Mouse (Mus musculus): ENCODE measurements around the gene Rasgrf2. TPM values are rescaled to one million over a fixed set of nuclear protein-coding genes. Genes with fewer than 3 reads are reported as not detected.

The Rasgrf2 gene
- total RNA-seq, 2 experiments from 2014 or later, result 6.0 to 6.9 TPM

DNA sequence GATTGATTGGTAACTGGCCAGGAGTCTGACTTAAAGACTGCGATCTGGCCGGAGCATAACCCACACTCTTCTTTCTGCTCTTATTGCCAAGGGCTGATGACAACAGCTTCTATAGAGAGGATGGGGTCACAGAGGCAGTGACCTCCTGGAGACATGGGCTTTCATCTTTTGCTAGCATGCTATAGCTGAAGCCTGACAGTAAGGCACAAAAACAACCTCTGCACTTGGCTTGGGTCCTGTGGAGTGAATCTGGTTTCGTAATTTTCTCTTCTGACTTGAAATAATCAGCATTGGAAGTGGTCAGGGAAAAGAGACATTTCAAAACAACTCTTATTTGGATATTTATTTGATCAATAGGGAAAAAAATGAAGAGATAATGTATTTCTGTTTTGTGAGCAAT is 160.2 kb downstream of the Rasgrf2 start:
- DNase-seq (ENCODE audit: low spot score), result no peak
- intact Hi-C loops (cut with DNase I), result no loop called here

DNA sequence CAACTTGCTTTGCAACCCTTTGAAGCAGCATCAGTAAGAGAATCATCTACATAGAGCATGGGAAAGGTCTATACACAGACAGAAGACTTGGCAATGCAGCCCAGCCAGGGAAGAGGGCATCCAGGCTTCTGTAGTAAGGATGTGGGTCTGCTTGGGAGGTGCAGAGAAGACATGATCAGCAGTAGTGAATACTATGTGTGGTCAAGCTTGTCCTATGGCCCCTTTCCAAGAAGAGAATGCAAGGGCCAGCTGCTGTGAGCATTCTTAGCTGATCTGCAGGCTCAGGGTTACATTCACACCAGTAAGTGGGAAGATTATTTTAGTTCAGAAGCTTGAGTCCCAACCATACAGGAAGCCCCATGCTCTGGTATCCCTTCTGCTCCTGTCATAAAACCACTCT is 175.0 kb downstream of the Rasgrf2 start:
- intact Hi-C loops (cut with DNase I), result no loop called here

DNA sequence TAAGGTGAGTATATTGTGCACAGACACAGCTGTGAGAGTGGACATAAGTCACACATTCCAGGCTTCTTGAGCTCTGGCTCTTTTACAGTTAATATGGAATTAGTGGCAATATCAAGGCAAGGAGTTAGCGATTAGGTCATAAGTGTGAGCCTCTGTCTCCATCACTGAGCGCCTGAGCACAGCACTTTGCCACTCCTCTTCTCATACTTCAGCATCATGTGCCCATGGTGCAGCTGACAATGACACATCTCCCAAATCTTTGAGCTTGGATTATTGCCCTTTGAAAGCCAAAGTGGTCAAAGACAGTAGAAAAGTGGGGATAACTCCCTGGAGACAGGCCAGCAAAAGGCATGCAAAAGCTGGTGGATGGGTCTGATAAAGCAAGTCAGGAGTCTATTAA is 175.8 kb downstream of the Rasgrf2 start:
- DNase-seq (ENCODE audit: low spot score), result no peak
- intact Hi-C loops (cut with DNase I), result no loop called here

More for the DNA sequence above, 175.0 kb downstream of the Rasgrf2 start:
- DNase-seq (ENCODE audit: low spot score), result no peak

DNA sequence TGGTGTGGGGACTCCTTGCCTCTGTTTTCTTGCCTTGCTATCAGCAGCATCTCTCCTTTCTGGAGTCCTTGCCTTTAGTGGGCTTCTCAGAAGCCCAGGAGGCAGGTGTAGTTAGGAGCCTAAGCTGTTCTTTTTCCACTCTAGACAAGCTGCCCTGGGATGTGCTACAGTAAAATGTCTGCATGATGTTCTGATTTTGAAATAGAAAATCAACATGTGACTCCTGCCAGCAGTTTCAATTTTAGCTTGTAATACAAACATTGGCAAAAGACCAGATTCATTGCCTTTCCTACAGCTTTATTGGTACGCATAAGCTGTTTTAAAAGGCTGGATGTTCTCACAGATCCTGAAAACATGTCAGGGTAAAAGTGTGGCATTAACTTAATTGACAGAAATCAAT is 176.3 kb downstream of the Rasgrf2 start:
- intact Hi-C loops (cut with DNase I), result no loop called here

DNA sequence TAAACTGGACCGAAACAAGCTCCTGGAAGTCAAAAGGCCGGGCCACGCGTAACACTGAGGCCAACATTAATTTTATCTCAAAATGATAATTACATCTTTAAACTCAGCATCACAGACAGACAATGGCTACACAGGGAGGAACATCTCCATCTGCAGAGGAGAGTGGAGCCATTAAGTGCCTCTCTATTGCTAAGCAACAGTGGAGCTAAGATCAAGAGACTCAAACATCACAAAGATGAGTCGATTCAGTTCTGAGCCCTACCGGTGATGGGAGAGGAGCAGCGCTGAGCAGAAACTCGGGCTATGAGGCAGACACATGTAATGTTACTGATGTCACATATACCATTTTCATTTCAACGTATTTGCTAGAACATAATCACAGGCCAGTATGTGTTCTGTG is 191.3 kb downstream of the Rasgrf2 start:
- no peak for DNase-seq (ENCODE audit: low spot score)
- intact Hi-C loops (cut with DNase I), result no loop called here

More for the DNA sequence above, 176.3 kb downstream of the Rasgrf2 start:
- DNase-seq (ENCODE audit: low spot score), result no peak

DNA sequence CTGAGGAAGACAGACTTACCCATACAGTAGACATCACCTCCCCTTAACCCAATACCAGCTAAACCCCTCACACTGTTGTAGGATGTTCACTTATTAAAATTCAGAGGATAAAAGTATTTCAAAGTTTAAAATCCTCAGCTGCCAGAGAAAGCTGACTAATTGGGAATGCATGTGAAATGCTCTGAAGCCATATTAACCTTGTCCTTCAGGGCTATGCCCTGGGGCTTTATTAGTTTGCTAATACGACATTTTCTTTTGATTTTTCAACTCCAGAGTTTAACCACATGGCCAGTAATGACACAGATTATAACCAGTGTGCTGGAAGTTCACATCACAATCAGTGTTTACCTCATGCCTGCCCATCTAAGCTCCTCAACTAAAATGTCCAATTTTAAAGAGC is 192.6 kb downstream of the Rasgrf2 start:
- no peak for DNase-seq (ENCODE audit: low spot score)
- intact Hi-C loops (cut with DNase I), result no loop called here

DNA sequence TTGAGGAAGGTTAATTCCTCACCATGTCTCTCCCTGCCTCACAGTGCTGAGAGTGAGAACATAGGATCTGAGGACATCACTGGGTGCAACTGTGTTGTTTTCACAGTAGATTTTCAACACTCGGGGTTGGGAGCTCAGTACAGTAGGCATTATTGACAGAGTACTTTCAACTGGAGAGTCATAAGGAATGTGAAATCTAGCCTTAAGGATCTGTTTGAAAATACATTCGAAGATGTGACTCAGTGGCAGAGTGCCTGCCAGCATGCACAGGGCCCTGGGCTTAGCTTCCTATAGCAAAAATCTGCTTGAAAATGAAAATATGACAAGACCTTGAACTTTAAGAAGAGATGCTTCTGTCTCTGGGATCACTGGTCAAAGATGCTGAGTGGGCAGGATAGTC is 194.2 kb downstream of the Rasgrf2 start:
- intact Hi-C loops (cut with DNase I), result no loop called here
- no peak for DNase-seq (ENCODE audit: low spot score)

DNA sequence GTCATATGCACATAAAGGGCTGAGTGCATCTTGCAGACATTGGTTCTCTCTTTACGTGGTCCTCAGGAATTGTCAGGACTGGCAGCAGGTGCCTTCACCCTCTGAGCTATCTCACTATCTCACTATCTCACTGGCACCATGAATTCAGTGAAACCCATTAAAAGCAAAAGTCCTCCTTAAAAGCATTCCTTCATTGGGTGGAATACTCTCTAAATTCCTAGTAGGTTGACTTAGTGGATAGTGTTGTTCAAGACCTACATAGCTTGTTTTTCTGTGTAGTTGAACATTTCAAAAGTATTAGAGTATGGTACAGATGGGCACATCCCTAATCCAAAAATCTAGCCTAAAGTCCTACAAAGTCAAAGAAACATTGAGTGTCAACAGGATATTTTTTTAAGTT is 199.3 kb downstream of the Rasgrf2 start:
- intact Hi-C loops (cut with DNase I), result no loop called here
- DNase-seq (ENCODE audit: low spot score), result no peak

DNA sequence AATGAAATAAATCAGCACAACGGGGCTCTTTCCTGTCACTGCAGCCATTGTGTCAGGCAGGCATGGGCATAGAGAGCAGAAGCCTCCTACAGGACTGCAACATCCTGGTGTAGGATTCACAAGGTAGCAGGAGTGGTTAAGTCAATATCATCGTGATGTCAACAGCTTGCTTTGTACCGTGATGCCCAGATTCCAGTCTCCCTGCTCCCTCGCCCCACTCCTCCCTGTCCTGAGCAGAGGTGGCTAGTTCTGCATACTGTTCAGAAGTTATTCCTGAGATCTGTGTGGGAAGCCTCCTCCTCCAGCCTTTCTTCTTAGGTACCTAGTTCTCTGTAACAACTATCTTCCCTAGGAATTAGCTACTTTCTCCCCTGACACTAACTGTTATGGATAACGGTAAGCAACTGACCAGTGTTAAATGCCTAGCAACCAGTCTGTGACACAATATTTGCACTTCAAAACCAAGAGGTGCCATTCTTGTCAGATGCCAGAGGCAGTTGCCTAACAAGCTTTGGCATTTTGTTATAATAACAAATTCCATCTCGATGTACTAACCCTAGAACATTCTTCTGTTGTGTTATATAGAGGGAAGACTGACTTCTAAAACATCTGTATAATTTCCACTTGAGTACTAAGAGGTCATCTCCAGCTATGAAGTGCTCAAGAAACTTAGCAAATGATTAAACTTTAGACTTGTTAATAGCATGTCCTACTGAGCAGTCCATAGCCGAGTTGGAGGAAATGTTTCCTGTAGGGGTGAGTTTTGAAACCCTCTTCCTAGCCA is 201.3 kb downstream of the Rasgrf2 start:
- intact Hi-C loops (cut with DNase I), result no loop called here

DNA sequence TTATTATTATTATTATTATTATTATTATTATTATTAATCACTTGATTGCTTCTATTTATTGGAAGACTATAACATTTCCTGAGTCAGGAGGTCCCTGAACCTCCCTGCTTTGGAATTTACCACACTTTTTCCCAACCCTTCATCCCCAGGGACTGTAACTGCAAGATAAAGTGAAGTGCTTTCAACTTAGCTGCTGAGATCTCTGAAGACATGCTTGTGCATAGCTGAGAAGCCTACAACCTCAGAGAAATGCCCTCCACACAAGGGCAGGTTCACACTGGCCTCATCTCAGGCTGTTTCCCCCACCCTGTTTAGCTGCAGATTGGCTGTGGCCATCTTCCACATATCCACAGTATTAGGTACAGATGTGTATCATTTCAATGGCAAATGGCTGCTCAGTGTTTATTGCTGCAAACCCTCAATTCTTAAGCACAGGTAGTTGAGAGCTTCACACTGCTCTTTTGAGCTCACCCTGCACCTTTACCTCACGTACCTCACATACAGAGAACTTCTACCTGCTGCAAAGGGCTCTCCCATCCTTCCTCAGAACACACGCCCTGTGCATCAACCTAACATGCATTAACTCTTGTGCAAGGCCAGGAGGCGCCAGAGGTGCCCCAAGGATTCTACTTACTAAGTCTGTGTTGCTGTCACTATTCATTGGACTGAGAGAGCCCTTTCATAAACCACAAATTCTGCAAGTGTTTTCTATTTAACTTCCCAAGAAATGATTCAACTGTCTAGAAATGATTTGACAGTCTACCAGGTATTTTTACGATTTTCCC is 202.7 kb downstream of the Rasgrf2 start:
- intact Hi-C loops (cut with DNase I), result no loop called here
- no peak for DNase-seq (ENCODE audit: low spot score)

More for the DNA sequence above, 201.3 kb downstream of the Rasgrf2 start:
- no peak for DNase-seq (ENCODE audit: low spot score)

DNA sequence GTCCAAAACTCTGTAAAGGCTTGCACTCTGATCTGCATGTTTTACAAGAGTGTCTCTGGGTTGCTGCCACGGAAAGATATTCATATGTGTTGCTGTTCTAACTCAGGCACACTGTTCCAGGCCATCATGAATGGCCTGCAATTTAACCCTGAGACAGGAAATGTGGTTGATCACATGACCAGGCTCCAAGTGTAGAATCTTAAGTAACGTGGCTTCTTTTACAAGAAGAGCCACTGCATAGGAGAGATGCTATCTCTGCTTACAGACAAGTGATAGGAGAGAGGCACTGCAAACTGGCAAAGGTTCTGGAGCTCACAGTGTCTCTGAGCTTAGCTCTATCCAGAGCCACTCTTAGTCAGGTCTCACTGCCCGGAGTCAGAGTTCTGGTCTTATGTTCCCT is 210.4 kb downstream of the Rasgrf2 start:
- DNase-seq (ENCODE audit: low spot score), result no peak
- intact Hi-C loops (cut with DNase I), result no loop called here

DNA sequence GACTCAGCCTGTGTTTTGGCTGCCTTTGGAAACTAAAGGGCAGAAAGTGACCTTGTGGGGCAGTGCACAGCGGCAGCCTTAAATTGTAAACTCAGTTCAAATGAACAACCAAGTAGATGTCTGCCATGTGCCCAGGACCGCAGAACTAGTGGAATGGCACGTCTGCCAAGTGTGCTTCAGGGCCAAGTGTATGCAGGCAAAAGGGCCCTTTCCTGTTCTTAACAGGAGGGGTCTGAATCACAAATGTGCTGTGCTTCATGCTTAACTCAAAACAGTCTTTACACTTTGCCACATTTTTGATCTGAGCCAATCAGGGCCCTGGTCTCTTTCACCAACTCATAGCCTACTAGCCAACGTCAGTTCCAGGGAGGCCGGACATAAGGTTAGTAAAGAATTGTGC is 212.7 kb downstream of the Rasgrf2 start:
- no peak for DNase-seq (ENCODE audit: low spot score)

DNA sequence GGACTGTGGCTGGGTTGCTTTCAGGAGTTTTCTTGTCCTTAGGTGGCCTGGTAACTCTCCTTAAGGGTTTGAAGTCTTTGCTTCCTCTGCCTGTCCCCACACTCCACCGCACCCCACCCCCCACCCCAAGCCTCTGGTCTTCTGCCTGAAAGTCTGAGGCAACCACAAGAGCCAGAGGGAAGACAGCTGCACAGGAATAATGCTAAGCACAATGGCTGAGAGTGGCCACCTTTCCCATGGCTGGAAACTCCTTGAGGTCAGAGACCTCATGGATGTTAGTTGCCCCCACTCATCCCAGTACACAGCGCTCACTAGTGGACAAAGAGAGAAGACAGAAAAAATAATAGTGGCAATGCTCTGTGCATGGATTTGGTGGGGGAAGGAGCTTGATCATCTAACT is 213.6 kb downstream of the Rasgrf2 start:
- intact Hi-C loops (cut with DNase I), result no loop called here
- DNase-seq (ENCODE audit: low spot score), result no peak

More for the DNA sequence above, 212.7 kb downstream of the Rasgrf2 start:
- intact Hi-C loops (cut with DNase I), result no loop called here

DNA sequence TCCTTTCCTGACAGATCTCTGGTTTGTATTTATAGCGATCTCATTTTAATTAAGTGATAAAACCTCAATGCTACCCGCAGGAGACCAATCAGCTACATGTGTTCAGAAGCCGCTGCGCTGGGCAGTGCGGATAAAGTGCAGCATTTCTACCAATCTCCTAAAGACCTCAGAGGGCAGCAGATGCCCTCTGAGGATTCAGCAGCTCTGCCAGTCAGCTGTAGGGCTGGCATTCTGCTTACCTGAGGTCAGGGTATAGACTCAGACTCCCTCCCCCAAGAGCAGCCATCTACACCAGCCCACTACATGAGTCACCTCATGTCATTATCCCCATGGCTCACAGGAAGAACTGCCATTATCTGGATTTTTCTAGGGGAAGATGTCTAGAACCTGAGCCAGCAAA is 215.1 kb downstream of the Rasgrf2 start:
- intact Hi-C loops (cut with DNase I), result no loop called here
- no peak for DNase-seq (ENCODE audit: low spot score)

DNA sequence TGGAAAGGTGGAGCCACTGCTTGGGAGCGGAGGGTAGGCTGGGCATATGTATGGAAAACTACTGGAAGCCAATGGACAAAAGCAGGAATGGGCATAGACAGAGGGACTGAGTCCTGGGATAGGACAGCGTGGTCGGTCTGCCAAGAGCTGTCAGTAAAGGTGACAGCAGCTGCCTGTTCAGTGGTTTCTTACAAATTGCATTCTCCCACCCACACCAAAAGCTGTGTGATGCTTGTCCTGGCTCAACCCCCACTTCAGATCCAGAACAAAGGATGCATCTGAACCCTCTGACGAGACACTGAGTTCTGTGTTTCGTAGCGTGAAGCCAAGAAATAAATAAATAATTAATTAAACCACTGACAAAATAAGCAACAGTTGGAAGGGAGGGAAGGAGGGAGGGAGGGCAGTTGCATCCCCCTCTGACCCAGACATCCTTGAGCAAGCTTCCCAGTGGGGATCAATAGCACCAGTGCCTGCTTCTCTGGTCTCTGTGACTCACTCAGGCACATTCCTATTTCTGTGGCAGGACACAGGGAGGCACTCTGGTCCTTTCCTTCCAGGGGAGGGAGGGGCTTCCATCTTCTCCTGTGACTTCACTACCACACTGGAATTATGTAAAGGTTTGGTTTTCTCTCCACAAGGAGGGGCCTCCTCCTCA is 215.7 kb downstream of the Rasgrf2 start:
- no peak for DNase-seq (ENCODE audit: low spot score)
- intact Hi-C loops (cut with DNase I), result no loop called here

DNA sequence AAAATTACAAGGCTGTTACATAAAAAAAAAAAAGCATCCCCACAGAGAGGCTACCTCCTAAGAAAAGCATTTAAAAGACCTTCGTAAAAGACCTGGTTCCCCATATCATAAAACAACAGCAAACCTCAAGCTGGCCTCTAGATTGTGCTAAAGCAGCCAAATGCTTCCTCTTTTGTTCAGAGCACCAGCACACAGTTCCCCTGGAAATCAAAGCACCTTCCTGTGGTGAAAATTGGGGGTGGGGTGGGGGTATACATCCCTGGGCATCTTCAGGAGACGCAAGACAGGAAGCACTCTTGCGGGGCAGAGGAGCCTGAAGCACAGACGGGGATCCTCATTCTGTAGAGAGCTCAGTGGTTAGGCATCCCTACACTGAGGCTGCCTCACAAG is 216.3 kb downstream of the Rasgrf2 start:
- intact Hi-C loops (cut with DNase I), result no loop called here
- DNase-seq (ENCODE audit: low spot score), result no peak

DNA sequence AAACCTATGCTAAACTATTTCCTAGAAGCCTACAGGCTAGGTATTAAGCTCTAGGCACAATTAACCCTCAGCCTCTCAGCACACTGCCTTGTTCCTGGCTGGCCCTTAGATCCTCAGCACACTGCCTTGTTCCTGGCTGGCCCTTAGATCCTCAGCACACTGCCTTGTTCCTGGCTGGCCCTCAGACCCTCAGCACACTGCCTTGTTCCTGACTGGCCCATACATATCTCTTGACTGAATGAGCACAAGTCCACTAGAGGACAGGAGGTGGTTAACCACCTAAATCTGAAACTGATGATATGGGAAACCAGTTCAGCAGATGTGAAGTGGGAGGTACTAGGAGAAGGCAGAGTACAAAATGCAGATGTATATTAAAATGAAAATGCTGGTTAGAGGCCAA is 219.8 kb downstream of the Rasgrf2 start:
- intact Hi-C loops (cut with DNase I), result no loop called here
- DNase-seq (ENCODE audit: low spot score), result no peak

DNA sequence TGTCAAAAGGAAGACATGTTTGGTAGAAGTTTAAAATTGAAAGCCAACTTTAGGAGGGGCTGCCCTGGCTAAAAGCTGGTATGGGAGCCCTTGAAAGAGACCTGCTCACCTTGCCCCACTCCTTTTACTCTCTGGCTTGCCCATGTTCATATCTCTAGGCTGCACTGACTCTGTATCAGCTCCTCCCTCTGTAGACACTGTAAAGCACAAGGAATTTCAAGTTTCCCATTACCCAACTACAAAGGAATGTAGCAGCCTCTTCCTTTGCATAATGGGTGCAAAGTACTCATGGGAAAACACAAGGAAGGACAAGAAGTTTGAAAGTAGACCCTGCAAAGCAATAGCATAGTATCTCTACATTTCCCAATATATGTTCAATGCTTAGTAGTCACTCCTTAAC is 220.2 kb downstream of the Rasgrf2 start:
- intact Hi-C loops (cut with DNase I), result no loop called here

DNA sequence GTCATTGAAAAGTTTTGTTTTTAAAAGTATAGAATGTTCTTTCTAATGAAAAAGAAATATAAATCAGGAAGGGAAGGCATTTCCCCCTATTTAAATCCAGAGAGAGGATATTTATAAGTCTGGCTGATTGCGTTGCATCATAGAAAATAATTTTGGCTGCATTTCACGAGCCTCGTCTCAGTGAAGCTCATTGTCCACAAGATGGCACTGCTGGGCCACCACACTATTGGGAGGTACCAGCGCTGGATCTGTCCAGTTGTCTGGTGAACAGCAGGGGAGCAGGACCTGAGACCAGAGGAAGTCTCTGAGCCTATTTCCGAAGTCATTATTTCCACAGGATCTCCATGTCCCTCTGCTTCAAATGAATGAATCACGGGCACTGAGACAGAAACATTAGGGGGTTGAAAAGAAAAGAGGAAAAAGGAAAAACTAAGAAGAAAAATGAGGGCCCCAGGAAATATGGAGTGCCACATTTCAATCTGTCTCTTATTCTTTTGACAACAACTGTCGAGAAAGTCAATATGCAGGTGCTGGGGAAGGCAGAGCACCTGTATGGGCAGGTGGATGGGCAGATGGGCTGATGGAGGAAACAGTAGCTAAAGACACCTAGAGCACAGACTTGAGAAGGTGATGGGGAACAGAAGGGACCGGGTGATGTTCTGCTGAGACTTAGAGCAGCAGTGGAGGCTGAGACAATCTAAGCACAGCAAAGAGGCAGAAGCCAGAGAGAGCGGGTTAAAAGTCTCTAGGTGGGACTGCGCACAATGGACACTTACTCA is 223.1 kb downstream of the Rasgrf2 start:
- peak; percentile 26 for DNase-seq (ENCODE audit: low spot score)
- intact Hi-C loops (cut with DNase I), result loop anchor here (2.0 kb wide), 1 partner anchor 576 kb away; the partner anchor contains the start of gene Fam151b

More for the DNA sequence above, 220.2 kb downstream of the Rasgrf2 start:
- no peak for DNase-seq (ENCODE audit: low spot score)

DNA sequence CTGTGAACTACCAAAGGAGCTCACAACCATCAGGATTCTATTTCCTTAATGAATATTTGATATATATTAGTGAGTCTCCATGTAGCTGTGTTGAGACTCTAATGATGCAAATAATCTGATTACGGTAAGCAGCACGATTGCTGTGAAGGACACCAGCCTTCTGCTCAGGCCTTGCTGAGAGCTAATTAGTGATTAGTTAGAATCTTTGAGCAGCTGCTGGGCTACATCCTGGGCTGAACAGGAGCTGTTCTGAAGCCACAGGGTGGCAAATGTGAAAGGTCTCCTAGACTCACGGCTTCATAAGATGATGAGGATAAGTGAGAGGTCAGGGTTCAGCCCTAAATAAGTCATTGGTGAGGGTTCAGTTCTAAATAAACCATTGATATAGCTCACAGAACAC is 225.1 kb downstream of the Rasgrf2 start:
- DNase-seq (ENCODE audit: low spot score), result no peak
- intact Hi-C loops (cut with DNase I), result no loop called here

Measured in heart, postnatal 25 days (tissue).